Mouse (Mus musculus): ENCODE measurements around the gene Kctd10.

The Kctd10 gene

GRCm38 (mm10) chr5:114342996-114343395 lies 37.3 kb downstream of the Kctd10 start:
- no peak for DNase-seq

- peak; percentile 76 to 80 for DNase-seq
Observed at GRCm38 (mm10) chr5:114323791-114324507, 56.4 kb downstream of the Kctd10 start.

GRCm38 (mm10) chr5:114323105-114323790 lies 57.1 kb downstream of the Kctd10 start:
- no peak for DNase-seq
